Mouse (Mus musculus) ovary, adult 18-20 months (tissue): ENCODE measurements around the gene Cryzl2.

Experiments
- DNase-seq: peaks from one replicate; pipeline ENCODE4 v3.0.0; 2022; ENCODE audit warnings: low spot score, mixed read lengths

Cryzl2 gene

DNA sequence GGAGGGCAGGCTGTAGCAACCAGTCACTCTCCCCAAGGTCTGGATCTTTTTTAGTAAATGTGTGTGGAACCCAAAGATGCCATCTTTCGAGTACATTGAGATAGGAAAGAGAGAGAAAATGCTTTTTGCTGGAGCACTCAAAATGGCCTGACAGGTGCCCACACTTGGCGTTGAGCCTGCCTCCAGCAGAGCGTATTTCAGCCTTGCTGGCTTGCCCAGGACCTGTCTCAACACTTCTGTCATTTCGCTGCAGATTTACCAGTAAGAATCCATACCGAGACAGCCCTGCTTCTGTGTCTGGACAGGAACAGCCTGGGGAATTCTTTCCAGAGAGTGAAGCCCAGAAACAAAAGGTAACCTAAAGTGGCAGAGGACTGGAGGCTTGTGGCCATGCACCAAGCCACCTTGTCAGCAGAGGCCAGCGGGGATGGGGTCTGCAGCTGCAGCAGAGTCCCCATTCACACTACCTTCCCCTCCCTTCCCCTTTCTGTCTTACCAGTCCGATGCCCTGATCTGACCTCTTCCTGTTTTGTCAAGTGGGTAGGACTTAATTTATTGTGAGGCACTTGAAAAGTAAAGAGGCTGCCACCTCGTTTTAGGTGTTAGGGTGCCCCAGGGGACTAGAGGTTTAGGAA is 74.6 kb downstream of the Cryzl2 start:
- no peak for DNase-seq

DNA sequence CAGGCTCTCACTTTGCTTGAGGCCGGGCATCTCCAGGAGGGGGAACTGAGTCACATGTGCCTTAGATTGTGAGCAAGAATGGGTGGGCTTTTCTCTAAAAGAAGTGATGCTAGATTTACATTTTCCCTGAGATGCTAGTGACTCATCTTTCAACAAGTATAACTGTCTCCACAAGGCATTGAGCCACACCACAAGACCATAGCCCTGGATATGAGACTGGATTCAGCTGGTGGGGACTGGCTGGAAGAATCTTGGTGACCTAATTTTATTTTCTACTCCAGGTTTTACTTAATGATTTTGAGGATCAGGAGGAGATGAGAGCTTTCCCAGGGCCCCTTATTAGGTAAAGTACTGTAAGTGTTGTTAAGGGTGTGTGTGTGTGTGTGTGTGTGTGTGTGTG is 77.2 kb downstream of the Cryzl2 start:
- DNase-seq: no peak

DNA sequence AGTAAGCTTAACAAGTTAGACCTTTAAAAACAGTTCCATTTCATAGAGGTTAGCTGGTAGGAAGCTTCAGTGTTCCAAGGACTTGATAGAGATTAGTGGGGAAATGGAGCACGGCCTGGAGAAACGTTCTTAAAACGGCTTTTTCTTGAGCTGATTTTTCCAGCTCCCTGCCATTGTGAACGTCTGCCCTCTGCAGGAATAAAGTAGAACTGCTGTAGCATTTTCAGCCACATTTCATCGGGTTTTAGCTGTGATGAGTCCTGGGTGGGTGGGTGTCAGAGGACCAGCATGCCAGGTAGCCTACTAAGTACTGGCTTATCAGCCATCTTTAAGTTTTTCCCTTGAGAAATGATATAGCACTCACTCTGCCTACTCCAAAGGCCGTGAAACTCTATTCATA is 78.1 kb downstream of the Cryzl2 start:
- DNase-seq: no peak

DNA sequence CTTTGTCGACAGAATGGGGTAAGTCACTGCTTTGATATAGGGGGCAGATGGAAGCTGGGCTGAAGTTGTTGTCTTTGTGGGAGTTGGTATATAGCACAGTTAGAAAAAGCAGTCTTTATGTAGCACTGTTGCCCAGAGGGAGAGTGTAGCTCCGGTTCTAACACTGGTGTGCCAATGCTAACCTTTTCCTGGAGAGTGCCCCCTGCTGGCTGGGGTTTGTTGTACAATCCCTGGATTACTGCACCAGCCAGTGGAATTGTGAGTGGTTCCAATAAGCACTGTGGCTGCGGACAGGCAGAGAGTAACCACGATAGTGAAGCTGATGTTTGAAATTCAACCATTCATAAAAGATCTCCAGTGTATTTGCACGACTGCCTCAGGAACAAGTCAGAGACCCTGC is 79.3 kb downstream of the Cryzl2 start:
- DNase-seq: no peak
